Mouse (Mus musculus) thymus, adult 2 months (tissue): Measurements from ENCODE around the gene Jund.

Experiments
- CTCF ChIP-seq: fragments of 200-500 bp; IDR thresholded peaks from 2 replicates; pipeline ENCODE4 v1.5.1; 2012; ENCODE audit warnings: mild to moderate bottlenecking, control low read depth, low read length, moderate library complexity, borderline replicate concordance; ENCODE audit not compliant: control insufficient read depth, poor library complexity, insufficient read depth; ENCODE audit errors: extremely low read depth
- POLR2A ChIP-seq: fragments of 200-500 bp; IDR thresholded peaks from 2 replicates; pipeline ENCODE4 v1.6.1; 2012; ENCODE audit warnings: mild to moderate bottlenecking, low read length, control low read depth, moderate library complexity; ENCODE audit not compliant: control insufficient read depth, poor library complexity, insufficient read depth; ENCODE audit errors: extremely low read depth

- TF ChIP-seq CTCF (no peak), POLR2A (no peak)
Measured at GRCm38 (mm10) chr8:70709794-70710193, 11.0 kb downstream of the Jund start.
